Mouse (Mus musculus): ENCODE data around the gene Fkrp. TPM values are rescaled to one million over a fixed set of nuclear protein-coding genes. Genes with fewer than 3 reads are reported as not detected.
A peak's percentile ranks its signal among the peaks of the same experiment; 100 is the strongest.

Gene Fkrp
- total RNA-seq (2021) = 10 to 100 TPM; 35.7 to 42.3 TPM
- long read RNA-seq, experiment 1, transcript Fkrp-201 (3 exons, 2,827 nt) = major isoform, 8 of 25 reads
- long read RNA-seq, experiment 1, partial matches to known transcripts = 4 of 25 reads
- long read RNA-seq, experiment 1, other reads (novel, unspliced or antisense) = 13 of 25 reads
- long read RNA-seq, experiment 2, transcript Fkrp-201 (3 exons, 2,827 nt) = major isoform, 15 of 34 reads
- long read RNA-seq, experiment 2, partial matches to known transcripts = 6 of 34 reads
- long read RNA-seq, experiment 2, other reads (novel, unspliced or antisense) = 13 of 34 reads

- DNase-seq = no peak
These were observed at the start of gene Fkrp for GRCm38 (mm10) chr7:16816475-16817122. TSS of gene Fkrp (minus strand) at chr7:16816732.

GRCm38 (mm10) chr7:16859902-16860651 is 43.5 kb upstream of the Fkrp start:
- DNase-seq = no peak

- DNase-seq = no peak
These were observed 41.8 kb upstream of the Fkrp start for GRCm38 (mm10) chr7:16858336-16858735.

GRCm38 (mm10) chr7:16853302-16853831 is 36.8 kb upstream of the Fkrp start:
- DNase-seq = no peak

GRCm38 (mm10) chr7:16851636-16852035 is 35.1 kb upstream of the Fkrp start:
- no peak for DNase-seq

- DNase-seq = no peak
These were observed 32.0 kb upstream of the Fkrp start for GRCm38 (mm10) chr7:16848579-16848978.

GRCm38 (mm10) chr7:16847507-16847906 is 31.0 kb upstream of the Fkrp start:
- no peak for DNase-seq

GRCm38 (mm10) chr7:16846775-16847174 is 30.2 kb upstream of the Fkrp start:
- DNase-seq = no peak

- DNase-seq = no peak
These were observed 29.3 kb upstream of the Fkrp start for GRCm38 (mm10) chr7:16845820-16846167.

- peak; percentile 67 for DNase-seq
These were observed 28.7 kb upstream of the Fkrp start for GRCm38 (mm10) chr7:16845072-16845819.

GRCm38 (mm10) chr7:16844696-16845071 is 28.2 kb upstream of the Fkrp start:
- no peak for DNase-seq

GRCm38 (mm10) chr7:16843441-16844171 is 27.1 kb upstream of the Fkrp start:
- DNase-seq = peak; percentile 45

- DNase-seq = peak; percentile 89
These were observed 26.1 kb upstream of the Fkrp start, which contains the start of gene Prkd2 for GRCm38 (mm10) chr7:16842645-16843063. TSS of gene Prkd2 (plus strand) at chr7:16842902.

- no peak for DNase-seq
These were observed 25.3 kb upstream of the Fkrp start for GRCm38 (mm10) chr7:16841561-16842560.

GRCm38 (mm10) chr7:16841078-16841477 is 24.5 kb upstream of the Fkrp start:
- DNase-seq = no peak

- DNase-seq = no peak
These were observed 23.6 kb upstream of the Fkrp start for GRCm38 (mm10) chr7:16840109-16840491.

- DNase-seq = no peak
These were observed 23.0 kb upstream of the Fkrp start for GRCm38 (mm10) chr7:16839427-16840108.

- DNase-seq = no peak
These were observed 22.4 kb upstream of the Fkrp start for GRCm38 (mm10) chr7:16838804-16839426.

Data from gastrocnemius, postnatal 25 days (tissue).